Mouse (Mus musculus) left cerebral cortex, postnatal 14 days (tissue): ENCODE data around the gene Sh2d7. TPM values are rescaled to one million over a fixed set of nuclear protein-coding genes. Genes with fewer than 3 reads are reported as not detected.
"Not testable (repeated sequence)": the region's sequence is repeated elsewhere in the genome, so short reads cannot be mapped to it uniquely, and the experiment has no call there.

Experiments
- DNase-seq, 2 experiments: peaks; one replicate each; pipeline ENCODE4 v3.0.0; 2021 to 2022; ENCODE audit warnings: low spot score in 2 of 2, mixed read lengths in 1 of 2
- intact Hi-C: fragments of 180-260 bp; cut with DNase I; formaldehyde crosslinking; loops from one replicate; pipeline ENCODE4 v1.15.1; 2025
- total RNA-seq, 2 experiments: library from RNA; stranded (reverse); gene quantifications; 2 replicates each; pipeline ENCODE4 v1.2.3; 2021

Sh2d7 gene
- total RNA-seq, 2 experiments from 2014 or later = not detected

- intact Hi-C loops = loop anchor here (2.0 kb wide), 1 partner anchor 87 kb away; the partner anchor contains the start of gene Dmxl2
- no peak for DNase-seq
Measured at GRCm38 (mm10) chr9:54587863-54588262, 49.1 kb downstream of the Sh2d7 start.

- intact Hi-C loops, DNase-seq: not testable (repeated sequence)
Measured at GRCm38 (mm10) chr9:54593652-54594051, 54.9 kb downstream of the Sh2d7 start.

Other genes with a start within 250 kb of the Sh2d7 start
- 100 to 1,000 TPM; 197 to 206 TPM for gene Dmxl2, start 37.4 kb upstream of the Sh2d7 start, total RNA-seq
- 10 to 100 TPM; 17.6 to 20.2 TPM for gene Cib2, start 21.2 kb downstream of the Sh2d7 start, total RNA-seq
- gene Idh3a, start 47.4 kb downstream of the Sh2d7 start, total RNA-seq = 100 to 1,000 TPM; 225 to 229 TPM
- gene Acsbg1, start 122.9 kb downstream of the Sh2d7 start, total RNA-seq = 100 to 1,000 TPM; 125 to 132 TPM
- gene Dnaja4, start 159.9 kb downstream of the Sh2d7 start, total RNA-seq = 10 to 100 TPM; 23.9 to 24.4 TPM
- 10 to 100 TPM; 52.9 to 54.3 TPM for gene Wdr61, start 195.5 kb downstream of the Sh2d7 start, total RNA-seq
- 1 to 10 TPM; 2.5 to 3.2 TPM for gene Crabp1, start 225.8 kb downstream of the Sh2d7 start, total RNA-seq